Mouse (Mus musculus) limb, embryonic 14.5 days (tissue): ENCODE measurements around the gene Mab21l1. TPM values are rescaled to one million over a fixed set of nuclear protein-coding genes. Genes with fewer than 3 reads are reported as not detected.
A peak's percentile ranks its signal among the peaks of the same experiment; 100 is the strongest.

ENCODE experiments used
- ATAC-seq: fragments of 200-750 bp; cut with Nextera tagmentation; 2 replicates; pipeline ENCODE4 v1.8.0; 2017; ENCODE audit warnings: low read depth, moderate number of reproducible peaks, moderate TSS enrichment; ENCODE audit not compliant: low FRiP score
- DNase-seq: peaks from one replicate; pipeline ENCODE4 v3.0.0-alpha.2; 2015; ENCODE audit warnings: low spot score
- H3K27ac ChIP-seq: fragments of 300-500 bp; sonication (generic); replicated peaks from 2 replicates; pipeline ENCODE4 v1.5.1; 2014; ENCODE audit warnings: low read depth, mild to moderate bottlenecking, low read length, moderate library complexity, mixed read lengths
- H3K27me3 ChIP-seq: fragments of 300-500 bp; sonication (generic); 2 replicates; pipeline ENCODE4 v1.6.1; 2014; ENCODE audit warnings: low read length, mixed read lengths; ENCODE audit not compliant: control insufficient read depth, insufficient read depth
- H3K36me3 ChIP-seq: fragments of 300-500 bp; sonication (generic); 2 replicates; pipeline ENCODE4 v1.6.1; 2014; ENCODE audit warnings: mild to moderate bottlenecking, low read length, moderate library complexity, mixed read lengths; ENCODE audit not compliant: control insufficient read depth, insufficient read depth
- H3K4me1 ChIP-seq: fragments of 300-500 bp; sonication (generic); 2 replicates; pipeline ENCODE4 v1.6.1; 2014; ENCODE audit warnings: antibody characterized with exemption, low read length, mixed read lengths; ENCODE audit not compliant: control insufficient read depth, insufficient read depth
- H3K4me2 ChIP-seq: fragments of 300-500 bp; sonication (generic); replicated peaks from 2 replicates; pipeline ENCODE4 v1.6.1; 2014; ENCODE audit warnings: low read depth, mild to moderate bottlenecking, low read length, moderate library complexity; ENCODE audit not compliant: severe bottlenecking
- H3K4me3 ChIP-seq: fragments of 300-500 bp; sonication (generic); replicated peaks from 2 replicates; pipeline ENCODE4 v1.5.1; 2014; ENCODE audit warnings: low read length
- H3K9ac ChIP-seq: fragments of 300-500 bp; sonication (generic); 2 replicates; pipeline ENCODE4 v1.6.1; 2014; ENCODE audit warnings: mild to moderate bottlenecking, low read depth, low read length, moderate library complexity; ENCODE audit not compliant: severe bottlenecking
- H3K9me3 ChIP-seq: fragments of 300-500 bp; sonication (generic); 2 replicates; pipeline ENCODE4 v1.6.1; 2016; ENCODE audit warnings: low read length; ENCODE audit not compliant: control insufficient read depth
- POLR2A ChIP-seq: fragments of 200-500 bp; IDR thresholded peaks from 2 replicates; pipeline ENCODE4 v1.8.0; 2012; ENCODE audit warnings: inconsistent platforms, mild to moderate bottlenecking, moderate library complexity, borderline replicate concordance; ENCODE audit not compliant: insufficient read depth, insufficient read length; ENCODE audit errors: extremely low read depth
- WGBS: fragments of 180-500 bp; shearing (Covaris S2); extraction: QIAGEN DNeasy Blood & Tissue Kit; methylation state at CpG from one replicate; pipeline ENCODE4 v1.1.7; 2014; 5-methylcytosine and 5-hydroxymethylcytosine counted together
- polyA plus RNA-seq, 2 experiments: library from polyadenylated mRNA; depleted of rRNA in 1 of 2; stranded (reverse) in 1 of 2; unstranded in 1 of 2; fragments of >200 nt; fragmentation: Nextera tagmentation in 1 of 2; extraction: Ambion mirVana in 1 of 2; gene quantifications; 2 replicates each; pipeline versions ENCODE4 v1.2.1 to v1.2.3; 2012 to 2014

Gene Mab21l1
- polyA plus RNA-seq, 2 experiments: 18.7 to 18.9 TPM

DNA sequence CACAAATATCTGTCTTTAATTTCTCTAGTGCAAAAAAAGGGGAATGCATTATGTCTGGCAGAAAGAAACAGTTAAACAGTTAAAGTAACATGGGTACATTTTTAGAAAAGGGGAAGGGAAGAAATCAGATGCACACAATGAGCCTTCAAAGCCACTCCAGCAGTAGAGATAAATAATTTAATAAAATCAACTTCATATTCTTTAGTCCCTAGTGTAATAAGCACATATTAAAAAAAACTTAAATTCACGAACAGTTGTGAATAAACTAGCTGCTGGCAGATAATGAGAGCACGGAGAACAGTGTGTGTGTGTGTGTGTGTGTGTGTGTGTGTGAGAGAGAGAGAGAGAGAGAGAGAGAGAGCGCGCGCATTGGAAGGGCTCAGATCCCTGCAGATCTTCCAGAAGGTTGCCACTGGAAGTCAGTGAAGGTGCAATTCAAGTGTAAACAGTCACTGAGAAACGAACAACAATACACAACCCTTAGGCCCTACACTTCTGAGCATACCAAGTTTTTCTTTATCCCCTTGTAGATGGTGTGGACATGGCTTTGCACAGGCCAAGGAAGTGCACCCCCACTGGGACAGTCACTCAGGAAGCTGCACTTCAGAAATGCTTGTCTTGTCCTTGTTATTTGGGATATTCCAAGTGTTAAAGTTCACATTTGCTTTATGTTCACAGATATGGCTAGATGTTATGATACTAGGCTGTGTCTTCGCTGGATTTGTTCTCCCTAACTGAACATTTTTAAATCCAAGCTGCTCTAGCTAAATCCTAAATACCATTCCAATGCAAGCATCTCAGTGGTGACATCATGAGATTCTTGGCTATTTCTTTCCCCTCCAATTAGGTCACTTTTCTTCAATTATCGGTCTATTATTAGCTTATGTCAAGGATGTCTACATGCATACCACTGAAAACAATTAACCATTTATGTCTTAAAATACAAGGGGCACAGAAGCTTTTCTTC is 3.3 kb upstream of the Mab21l1 start:
- 52% methylated on average over 8 of the region's 8 CpGs for WGBS
- no peak overlapping the region for H3K4me2 ChIP-seq
- ATAC-seq (no peak), DNase-seq (no peak)
- no peaks in the 10 kb centered on the region for H3K36me3 ChIP-seq
- no peaks in the 10 kb centered on the region for H3K9me3 ChIP-seq
- H3K4me3 ChIP-seq: no peak overlapping the region
- TF ChIP-seq POLR2A: no peak
- no peak overlapping the region for H3K27ac ChIP-seq
- no peak overlapping the region for H3K9ac ChIP-seq
- H3K4me1 ChIP-seq: peaks cover 13% of the 10 kb centered on the region
- H3K27me3 ChIP-seq: peaks cover 12% of the 10 kb centered on the region; the same call in 1 of the 2 replicates

DNA sequence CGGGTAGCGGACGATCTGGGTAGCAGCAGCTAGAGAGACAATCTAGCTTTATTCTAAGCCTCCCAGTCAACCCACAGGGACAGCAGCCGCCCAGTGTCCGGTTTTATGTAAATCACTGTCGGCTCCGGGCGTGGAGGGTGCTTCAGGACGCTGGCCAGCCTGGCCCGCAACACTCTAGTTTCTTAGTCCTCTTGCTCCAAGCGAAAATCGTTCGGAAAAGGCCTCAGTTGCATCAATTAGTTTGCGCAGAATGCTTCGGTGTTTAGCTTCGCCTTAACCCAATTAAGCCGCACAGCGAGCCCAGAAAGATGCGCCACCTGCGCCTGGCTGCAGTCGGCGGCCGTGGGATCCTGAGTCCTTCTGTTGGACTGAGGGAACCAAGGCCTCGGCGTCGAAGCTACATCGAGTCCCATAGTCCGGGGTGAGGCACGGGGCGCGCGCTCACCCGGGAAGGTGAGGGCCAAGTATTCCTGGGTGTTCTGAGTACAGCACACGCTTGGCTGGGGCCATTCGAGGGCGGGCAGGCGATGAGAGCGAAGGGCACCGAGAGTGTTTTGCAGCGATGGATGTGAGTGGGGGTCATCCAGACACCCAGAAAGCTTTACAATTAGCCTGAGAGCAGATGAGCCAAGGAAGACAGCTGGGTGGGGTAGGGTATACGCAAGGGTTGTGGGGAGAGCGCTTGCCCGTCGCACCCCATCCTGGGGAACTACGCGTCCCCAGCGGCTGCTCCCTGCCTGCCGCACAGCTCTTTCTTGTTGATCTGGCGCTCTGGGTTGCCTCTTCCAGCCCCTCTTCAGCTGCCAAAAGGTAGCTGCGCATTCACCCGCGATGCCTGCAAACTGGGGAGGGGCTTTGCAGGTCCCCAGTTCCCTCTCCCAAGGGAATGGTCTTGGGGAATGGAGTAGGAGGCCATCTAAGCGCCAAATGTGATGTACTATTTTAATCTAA is 1.9 kb upstream of the Mab21l1 start:
- Histone ChIP-seq H3K36me3 (no peaks in the 10 kb centered on the region), H3K4me2 (peak overlapping the region; percentile 67), H3K27me3 (peaks cover 12% of the 10 kb centered on the region; the same call in 1 of the 2 replicates), H3K4me1 (peaks cover 13% of the 10 kb centered on the region), H3K9ac (peak overlapping the region; percentile 55), H3K27ac (0 out of 2 replicates have a peak overlapping the region, but pooled peaks have one; percentile 43), H3K4me3 (peak overlapping the region; percentile 36), H3K9me3 (no peaks in the 10 kb centered on the region)
- TF ChIP-seq POLR2A: no peak
- ATAC-seq (no peak), DNase-seq (peak; percentile 33)
- WGBS: 3% methylated on average over 53 of the region's 53 CpGs

DNA sequence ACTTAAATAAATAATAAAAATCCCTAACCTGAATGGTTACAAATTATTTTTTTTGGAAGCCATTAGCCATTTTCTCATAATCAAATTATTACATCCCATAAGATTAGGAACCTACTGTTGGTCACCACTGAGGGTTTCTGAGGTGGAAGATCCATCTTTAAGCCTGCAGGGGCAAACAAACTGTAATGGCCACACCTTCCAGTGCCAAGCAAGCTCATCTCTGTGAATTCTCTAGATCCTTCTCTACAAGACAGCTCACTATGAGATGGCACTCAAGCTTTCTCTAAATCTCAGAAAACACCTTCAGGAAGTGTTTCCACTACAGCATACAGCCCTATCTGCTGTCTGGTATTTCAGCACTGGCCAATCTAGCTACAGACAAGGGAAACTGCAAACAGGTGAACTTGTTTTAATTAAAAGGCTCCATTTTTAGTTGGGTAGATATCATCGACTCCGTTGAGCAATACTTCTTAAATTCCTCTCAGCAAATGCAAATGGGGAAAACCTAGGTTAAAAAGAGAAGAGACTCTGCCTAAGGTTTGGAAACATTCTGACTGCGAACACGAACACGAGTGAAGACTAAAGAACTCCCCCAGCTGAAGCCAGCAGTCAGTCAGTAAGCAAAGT is 768 bp upstream of the Mab21l1 start:
- Histone ChIP-seq H3K27ac (peak overlapping the region; percentile 92; the same call in 1 of the 2 replicates), H3K36me3 (no peaks in the 10 kb centered on the region), H3K9me3 (no peaks in the 10 kb centered on the region), H3K4me1 (peaks cover 13% of the 10 kb centered on the region), H3K4me2 (peak overlapping the region; percentile 67), H3K9ac (no peak overlapping the region), H3K27me3 (peaks cover 12% of the 10 kb centered on the region; the same call in 1 of the 2 replicates), H3K4me3 (peak overlapping the region; percentile 54)
- ATAC-seq (no peak), DNase-seq (no peak)
- TF ChIP-seq POLR2A: no peak
- WGBS: 31% methylated on average over 5 of the region's 5 CpGs

DNA sequence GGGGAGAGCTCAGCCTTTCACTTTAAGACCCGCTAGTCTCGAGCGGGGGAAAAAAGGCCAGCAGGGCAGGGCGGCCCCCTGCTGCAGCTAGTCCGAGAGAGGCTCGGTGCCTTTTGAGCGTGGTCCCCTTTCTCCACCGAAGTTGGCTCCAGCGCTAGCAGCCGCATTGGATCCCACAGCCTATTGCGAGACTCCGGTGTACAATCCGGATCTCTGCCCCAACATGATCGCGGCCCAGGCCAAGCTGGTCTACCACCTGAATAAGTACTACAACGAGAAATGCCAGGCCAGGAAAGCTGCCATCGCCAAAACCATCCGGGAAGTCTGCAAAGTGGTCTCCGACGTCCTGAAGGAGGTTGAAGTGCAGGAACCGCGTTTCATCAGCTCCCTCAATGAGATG is 461 bp downstream of the Mab21l1 start:
- Histone ChIP-seq H3K9ac (peak overlapping the region; percentile 82), H3K27ac (peak overlapping the region; percentile 92), H3K4me2 (peak overlapping the region; percentile 67), H3K4me1 (peaks cover 13% of the 10 kb centered on the region), H3K4me3 (peak overlapping the region; percentile 54), H3K9me3 (no peaks in the 10 kb centered on the region), H3K36me3 (no peaks in the 10 kb centered on the region), H3K27me3 (peaks cover 12% of the 10 kb centered on the region; the same call in 1 of the 2 replicates)
- ATAC-seq (peak; percentile 10; the same call in 1 of the 2 replicates), DNase-seq (peak; percentile 38)
- TF ChIP-seq POLR2A: no peak
- WGBS: 1% methylated on average over 21 of the region's 22 CpGs
